Mouse (Mus musculus) liver, embryonic 14.5 days (tissue): ENCODE measurements around the gene Plppr1. TPM values are rescaled to one million over a fixed set of nuclear protein-coding genes. Genes with fewer than 3 reads are reported as not detected.

Experiments
- ATAC-seq: fragments of 200-750 bp; cut with Nextera tagmentation; 2 replicates; pipeline ENCODE4 v1.8.0; 2017; ENCODE audit warnings: moderate number of reproducible peaks, mild to moderate bottlenecking, moderate library complexity; ENCODE audit not compliant: insufficient read depth
- DNase-seq, 3 experiments: peaks; one replicate each; pipeline ENCODE4 v3.0.0-alpha.2; 2012 to 2013; ENCODE audit warnings: low read depth in 3 of 3, low spot score in 3 of 3
- H3K27ac ChIP-seq: fragments of 300-500 bp; sonication (generic); 2 replicates; pipeline ENCODE4 v1.5.1; 2014; ENCODE audit warnings: moderate library complexity, mild to moderate bottlenecking, control low read depth, inconsistent platforms
- H3K27me3 ChIP-seq: fragments of 300-500 bp; sonication (generic); 2 replicates; pipeline ENCODE4 v1.6.1; 2014; ENCODE audit warnings: mild to moderate bottlenecking, low read length, moderate library complexity; ENCODE audit not compliant: control insufficient read depth, insufficient read depth
- H3K36me3 ChIP-seq: fragments of 300-500 bp; sonication (generic); replicated peaks from 2 replicates; pipeline ENCODE4 v1.6.1; 2014; ENCODE audit warnings: low read depth; ENCODE audit not compliant: control insufficient read depth, insufficient read depth
- H3K4me1 ChIP-seq, 2 experiments: fragments of 200-500 bp in 1 of 2; fragments of 300-500 bp in 1 of 2; sonication (generic) in 1 of 2; replicated peaks; 2 replicates each; pipeline ENCODE4 v1.6.1; 2012 to 2014; ENCODE audit warnings: antibody characterized with exemption in 1 of 2, inconsistent platforms in 1 of 2, low read length in 1 of 2; ENCODE audit not compliant: control insufficient read depth in 2 of 2, insufficient read depth in 2 of 2
- H3K4me2 ChIP-seq: fragments of 300-500 bp; sonication (generic); 2 replicates; pipeline ENCODE4 v1.6.1; 2014; ENCODE audit warnings: low read depth, mild to moderate bottlenecking, control low read depth, moderate library complexity
- H3K4me3 ChIP-seq, 2 experiments: fragments of 200-500 bp in 1 of 2; fragments of 300-500 bp in 1 of 2; sonication (generic) in 1 of 2; 2 replicates each; pipeline ENCODE4 v1.5.1; 2012 to 2014; ENCODE audit warnings: low read depth in 2 of 2, low read length in 2 of 2, mild to moderate bottlenecking in 2 of 2, control low read depth in 1 of 2, inconsistent platforms in 1 of 2, moderate library complexity in 1 of 2; ENCODE audit not compliant: insufficient read depth in 1 of 2
- H3K9ac ChIP-seq: fragments of 300-500 bp; sonication (generic); replicated peaks from 2 replicates; pipeline ENCODE4 v1.6.1; 2014; ENCODE audit warnings: mild to moderate bottlenecking, control low read depth, moderate library complexity
- H3K9me3 ChIP-seq: fragments of 300-500 bp; sonication (generic); 2 replicates; pipeline ENCODE4 v1.6.1; 2016; ENCODE audit warnings: low read length, mixed read lengths; ENCODE audit not compliant: control insufficient read depth
- CTCF ChIP-seq: IDR thresholded peaks from 2 replicates; pipeline ENCODE4 v1.5.1; 2016; ENCODE audit warnings: antibody characterized with exemption, low read depth, control low read depth
- EP300 ChIP-seq: IDR thresholded peaks from 2 replicates; pipeline ENCODE4 v1.6.1; 2016; ENCODE audit warnings: antibody characterized with exemption, low read depth
- WGBS: fragments of 180-500 bp; shearing (Covaris S2); extraction: QIAGEN DNeasy Blood & Tissue Kit; methylation state at CpG from one replicate; pipeline ENCODE4 v1.1.7; 2014; ENCODE audit not compliant: insufficient replicate concordance; 5-methylcytosine and 5-hydroxymethylcytosine counted together
- polyA plus RNA-seq, 2 experiments: library from polyadenylated mRNA; depleted of rRNA in 1 of 2; stranded (reverse) in 1 of 2; unstranded in 1 of 2; fragments of >200 nt; fragmentation: Nextera tagmentation in 1 of 2; extraction: Ambion mirVana in 1 of 2; gene quantifications; 2 replicates each; pipeline versions ENCODE4 v1.2.1 to v1.2.3; 2012 to 2014

Gene Plppr1
- polyA plus RNA-seq (2012; rRNA removed) (0.08 and 0.11 TPM in 2 replicates), polyA plus RNA-seq (2014; fragmentation: Nextera tagmentation; extraction: Ambion mirVana) (0.34 TPM in 2 replicates)

GRCm38 (mm10) chr4:49059021-49059401 is at the start of gene Plppr1:
Gene Plppr1, plus strand, starts transcription at chr4:49059273.
- 3% methylated on average over 19 of the region's 21 CpGs for WGBS
- Histone ChIP-seq H3K4me3 (peak within 1 kb of the TSS; percentile 3 to 37), H3K9me3 (no peaks in the 10 kb centered on the region), H3K9ac (no peak within 1 kb of the TSS), H3K27ac (no peak within 1 kb of the TSS), H3K4me1 (no peaks in the 10 kb centered on the region), H3K4me2 (peak within 1 kb of the TSS; percentile 62), H3K27me3 (peaks cover 9% of the 10 kb centered on the region), H3K36me3 (no peaks in the 10 kb centered on the region)
- no peak for DNase-seq
- TF ChIP-seq EP300 (no peak), CTCF (no peak)
- ATAC-seq, result no peak

- no peaks in the 10 kb centered on the region for H3K4me1 ChIP-seq
- no peak overlapping the region for H3K4me2 ChIP-seq
- no peak for TF ChIP-seq CTCF
- TF ChIP-seq EP300, result no peak
- H3K36me3 ChIP-seq, result no peaks in the 10 kb centered on the region
- H3K27ac ChIP-seq, result no peak overlapping the region
- no peaks in the 10 kb centered on the region for H3K27me3 ChIP-seq
- DNase-seq, result no peak
- no peak overlapping the region for H3K4me3 ChIP-seq
- no peak overlapping the region for H3K9ac ChIP-seq
- H3K9me3 ChIP-seq, result no peaks in the 10 kb centered on the region
- no peak for ATAC-seq
These were observed 42.4 kb upstream of the Plppr1 start for GRCm38 (mm10) chr4:49016701-49017100.

- WGBS, result 40% methylated on average over 1 of the region's 1 CpGs
- H3K4me1 ChIP-seq, result no peaks in the 10 kb centered on the region
- H3K27me3 ChIP-seq, result no peaks in the 10 kb centered on the region
- DNase-seq, result no peak
- H3K4me3 ChIP-seq, result no peak overlapping the region
- H3K9me3 ChIP-seq, result no peaks in the 10 kb centered on the region
- TF ChIP-seq EP300, result no peak
- no peak for TF ChIP-seq CTCF
- H3K4me2 ChIP-seq, result no peak overlapping the region
- no peak for ATAC-seq
- H3K9ac ChIP-seq, result no peak overlapping the region
- H3K36me3 ChIP-seq, result no peaks in the 10 kb centered on the region
- H3K27ac ChIP-seq, result no peak overlapping the region
These were observed 35.9 kb upstream of the Plppr1 start for GRCm38 (mm10) chr4:49023221-49023620.

GRCm38 (mm10) chr4:49038311-49038710 is 20.8 kb upstream of the Plppr1 start:
- Histone ChIP-seq H3K4me1 (no peaks in the 10 kb centered on the region), H3K4me2 (no peak overlapping the region), H3K9me3 (no peaks in the 10 kb centered on the region), H3K27ac (no peak overlapping the region), H3K9ac (no peak overlapping the region), H3K27me3 (no peaks in the 10 kb centered on the region), H3K4me3 (no peak overlapping the region), H3K36me3 (no peaks in the 10 kb centered on the region)
- TF ChIP-seq EP300, result no peak
- TF ChIP-seq CTCF, result no peak
- ATAC-seq, result no peak
- no peak for DNase-seq
- WGBS, result 45% methylated on average over 4 of the region's 4 CpGs

GRCm38 (mm10) chr4:49039854-49040253 is 19.2 kb upstream of the Plppr1 start:
- H3K4me3 ChIP-seq, result no peak overlapping the region
- ATAC-seq (no peak), DNase-seq (no peak)
- H3K9ac ChIP-seq, result no peak overlapping the region
- TF ChIP-seq EP300 (no peak), CTCF (no peak)
- H3K4me1 ChIP-seq, result no peaks in the 10 kb centered on the region
- H3K27me3 ChIP-seq, result no peaks in the 10 kb centered on the region
- no peak overlapping the region for H3K27ac ChIP-seq
- H3K36me3 ChIP-seq, result no peaks in the 10 kb centered on the region
- WGBS, result 50% methylated on average over 3 of the region's 3 CpGs
- H3K4me2 ChIP-seq, result no peak overlapping the region
- no peaks in the 10 kb centered on the region for H3K9me3 ChIP-seq

- no peak for DNase-seq
- no peak for TF ChIP-seq CTCF
- TF ChIP-seq EP300, result no peak
- ATAC-seq, result no peak
- H3K36me3 ChIP-seq, result no peaks in the 10 kb centered on the region
- H3K9me3 ChIP-seq, result no peaks in the 10 kb centered on the region
- no peak overlapping the region for H3K27ac ChIP-seq
- no peak overlapping the region for H3K4me2 ChIP-seq
- no peaks in the 10 kb centered on the region for H3K27me3 ChIP-seq
- no peaks in the 10 kb centered on the region for H3K4me1 ChIP-seq
- H3K9ac ChIP-seq, result no peak overlapping the region
- H3K4me3 ChIP-seq, result no peak overlapping the region
- 22% methylated on average over 1 of the region's 1 CpGs for WGBS
These were observed 17.4 kb upstream of the Plppr1 start for GRCm38 (mm10) chr4:49041655-49042054.
